Mouse (Mus musculus) embryonic facial prominence, embryonic 11.5 days (tissue): ENCODE data around the gene Ankdd1a. TPM values are rescaled to one million over a fixed set of nuclear protein-coding genes. Genes with fewer than 3 reads are reported as not detected.
A peak's percentile ranks its signal among the peaks of the same experiment; 100 is the strongest.

Experiments
- ATAC-seq: fragments of 200-750 bp; cut with Nextera tagmentation; replicated peaks from 2 replicates; pipeline ENCODE4 v1.8.0; 2017; ENCODE audit warnings: low read depth; ENCODE audit not compliant: insufficient number of reproducible peaks, low FRiP score, low TSS enrichment
- DNase-seq: peaks from one replicate; pipeline ENCODE4 v3.0.0-alpha.2; 2015; ENCODE audit warnings: low spot score
- H3K27ac ChIP-seq: fragments of 300-500 bp; sonication (generic); replicated peaks from 2 replicates; pipeline ENCODE4 v1.5.1; 2014; ENCODE audit warnings: mild to moderate bottlenecking, low read depth, low read length, control low read depth
- H3K27me3 ChIP-seq: fragments of 300-500 bp; sonication (generic); 2 replicates; pipeline ENCODE4 v1.6.1; 2014; ENCODE audit warnings: mild to moderate bottlenecking, low read length, moderate library complexity, mixed read lengths; ENCODE audit not compliant: control insufficient read depth, insufficient read depth
- H3K36me3 ChIP-seq: fragments of 300-500 bp; sonication (generic); replicated peaks from 2 replicates; pipeline ENCODE4 v1.6.1; 2014; ENCODE audit warnings: low read depth, mild to moderate bottlenecking, low read length, moderate library complexity, mixed read lengths; ENCODE audit not compliant: control insufficient read depth, insufficient read depth
- H3K4me1 ChIP-seq: fragments of 300-500 bp; sonication (generic); 2 replicates; pipeline ENCODE4 v1.6.1; 2014; ENCODE audit warnings: low read length, mixed read lengths; ENCODE audit not compliant: control insufficient read depth, insufficient read depth
- H3K4me2 ChIP-seq: fragments of 300-500 bp; sonication (generic); 2 replicates; pipeline ENCODE4 v1.6.1; 2014; ENCODE audit warnings: low read depth, mild to moderate bottlenecking, control low read depth, low read length, moderate library complexity
- H3K4me3 ChIP-seq: fragments of 300-500 bp; sonication (generic); 2 replicates; pipeline ENCODE4 v1.5.1; 2014; ENCODE audit warnings: low read depth, low read length, control low read depth
- H3K9ac ChIP-seq: fragments of 300-500 bp; sonication (generic); replicated peaks from 2 replicates; pipeline ENCODE4 v1.6.1; 2014; ENCODE audit warnings: mild to moderate bottlenecking, control low read depth, low read length
- H3K9me3 ChIP-seq: fragments of 300-500 bp; sonication (generic); replicated peaks from 2 replicates; pipeline ENCODE4 v1.6.1; 2016; ENCODE audit warnings: mild to moderate bottlenecking, low read length, inconsistent platforms, mixed read lengths; ENCODE audit not compliant: control insufficient read depth
- WGBS: fragments of 180-500 bp; shearing (Covaris S2); extraction: QIAGEN DNeasy Blood & Tissue Kit; methylation state at CpG from one replicate; pipeline ENCODE4 v1.1.7; 2014; 5-methylcytosine and 5-hydroxymethylcytosine counted together
- polyA plus RNA-seq: library from polyadenylated mRNA; unstranded; fragments of >200 nt; fragmentation: Nextera tagmentation; extraction: Ambion mirVana; gene quantifications from 2 replicates; pipeline ENCODE4 v1.2.1, GENCODE M21; 2014

Gene Ankdd1a
- polyA plus RNA-seq, 1 experiment from 2014 or later: not detected

GRCm38 (mm10) chr9:65556979-65557378 is 37.0 kb upstream of the Ankdd1a start:
- ATAC-seq: no peak
- H3K36me3 ChIP-seq: no peaks in the 10 kb centered on the region; the same call in 1 of the 2 replicates
- 88% methylated on average over 5 of the region's 5 CpGs for WGBS

DNA sequence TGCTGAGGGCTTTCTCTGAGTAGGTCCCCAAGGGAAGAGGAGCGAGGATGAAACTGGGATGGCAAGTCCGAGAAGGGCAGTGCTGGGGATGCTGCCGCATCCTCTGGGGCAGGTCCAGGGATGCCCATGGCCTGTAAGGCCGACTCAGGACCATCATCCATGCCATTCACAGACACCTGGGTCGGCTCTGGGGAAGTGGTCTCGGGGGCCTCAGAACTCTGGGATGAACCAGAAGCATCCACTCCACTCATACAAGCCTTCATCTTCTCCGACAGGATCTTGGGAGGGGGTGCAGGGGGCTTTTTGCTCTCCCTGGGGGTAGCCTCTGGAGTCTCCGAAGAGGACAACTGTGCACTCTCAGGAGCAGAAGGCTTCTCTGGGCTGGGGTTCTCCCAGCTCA is 36.4 kb upstream of the Ankdd1a start:
- H3K4me3 ChIP-seq: no peak overlapping the region
- H3K4me2 ChIP-seq: no peak overlapping the region
- ATAC-seq (no peak), DNase-seq (no peak)
- no peaks in the 10 kb centered on the region; the same call in 1 of the 2 replicates for H3K36me3 ChIP-seq
- no peak overlapping the region for H3K27ac ChIP-seq
- no peaks in the 10 kb centered on the region for H3K27me3 ChIP-seq
- 96% methylated on average over 8 of the region's 8 CpGs for WGBS
- no peaks in the 10 kb centered on the region for H3K9me3 ChIP-seq
- H3K9ac ChIP-seq: no peak overlapping the region
- H3K4me1 ChIP-seq: peaks cover 4% of the 10 kb centered on the region; the same call in 1 of the 2 replicates

More at GRCm38 (mm10) chr9:65556979-65557378, 37.0 kb upstream of the Ankdd1a start:
- Histone ChIP-seq H3K4me3 (no peak overlapping the region), H3K4me2 (no peak overlapping the region), H3K9me3 (no peaks in the 10 kb centered on the region), H3K9ac (no peak overlapping the region), H3K27ac (no peak overlapping the region), H3K4me1 (peaks cover 4% of the 10 kb centered on the region; the same call in 1 of the 2 replicates), H3K27me3 (no peaks in the 10 kb centered on the region)
- no peak for DNase-seq

DNA sequence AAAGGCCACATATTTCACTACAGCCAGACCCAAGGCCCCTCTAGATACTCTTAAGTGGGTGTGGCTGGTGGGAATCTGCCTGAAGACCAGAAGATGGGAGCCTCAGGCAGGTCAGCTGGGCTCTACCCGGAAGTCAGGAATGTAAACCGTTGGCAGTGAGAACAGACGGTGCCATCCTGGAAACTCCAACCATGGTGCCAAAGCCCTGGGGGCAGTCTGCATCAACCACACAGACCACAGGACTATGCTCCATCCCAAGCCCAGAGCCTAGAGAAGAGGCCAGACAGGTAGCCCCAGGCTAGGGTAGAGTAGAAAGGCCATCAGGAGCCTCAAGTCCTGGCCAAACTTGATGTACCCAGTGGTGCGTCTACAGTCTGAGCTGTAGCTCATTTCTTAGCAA is 35.6 kb upstream of the Ankdd1a start:
- Histone ChIP-seq H3K4me3 (no peak overlapping the region), H3K4me1 (peaks cover 9% of the 10 kb centered on the region; the same call in 1 of the 2 replicates), H3K27me3 (no peaks in the 10 kb centered on the region), H3K9ac (no peak overlapping the region), H3K9me3 (no peaks in the 10 kb centered on the region), H3K36me3 (no peaks in the 10 kb centered on the region; the same call in 1 of the 2 replicates), H3K4me2 (no peak overlapping the region), H3K27ac (0 out of 2 replicates have a peak overlapping the region, but pooled peaks have one; percentile 72)
- DNase-seq (no peak), ATAC-seq (no peak)
- WGBS: 84% methylated on average over 4 of the region's 4 CpGs

DNA sequence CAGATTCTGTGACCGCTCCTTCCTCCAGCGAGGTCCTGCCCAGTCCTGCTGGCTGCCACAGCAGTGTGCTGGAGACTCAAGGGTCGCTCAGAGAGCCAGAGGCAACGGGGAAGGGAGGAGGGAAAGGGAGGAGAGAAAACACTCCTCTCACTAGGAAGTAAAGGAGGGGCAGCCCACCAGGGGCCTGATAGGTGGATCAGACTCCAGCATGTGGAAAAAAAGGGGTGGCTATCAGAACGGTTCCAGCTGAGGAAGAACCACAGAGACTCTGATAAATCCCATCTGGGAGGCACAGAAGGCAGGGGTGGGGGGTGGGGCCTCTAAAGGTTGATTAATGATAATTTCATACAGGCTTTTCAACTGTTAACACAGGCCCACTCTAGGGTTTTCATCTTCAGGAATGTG is 35.0 kb upstream of the Ankdd1a start:
- Histone ChIP-seq H3K27ac (peak overlapping the region; percentile 72; the same call in 1 of the 2 replicates), H3K4me2 (no peak overlapping the region)
- WGBS: 3% methylated on average over 5 of the region's 5 CpGs

GRCm38 (mm10) chr9:65552711-65553110 is 32.7 kb upstream of the Ankdd1a start:
- 98% methylated on average over 2 of the region's 2 CpGs for WGBS
- peaks cover 9% of the 10 kb centered on the region; the same call in 1 of the 2 replicates for H3K4me1 ChIP-seq

More for the DNA sequence above, 35.0 kb upstream of the Ankdd1a start:
- peak; percentile 73 for DNase-seq
- H3K9ac ChIP-seq: 0 out of 2 replicates have a peak overlapping the region, but pooled peaks have one; percentile 18
- peaks cover 9% of the 10 kb centered on the region; the same call in 1 of the 2 replicates for H3K4me1 ChIP-seq
- H3K36me3 ChIP-seq: no peaks in the 10 kb centered on the region; the same call in 1 of the 2 replicates
- no peaks in the 10 kb centered on the region for H3K9me3 ChIP-seq
- H3K27me3 ChIP-seq: no peaks in the 10 kb centered on the region
- no peak overlapping the region for H3K4me3 ChIP-seq
- peak; percentile 73 for ATAC-seq

DNA sequence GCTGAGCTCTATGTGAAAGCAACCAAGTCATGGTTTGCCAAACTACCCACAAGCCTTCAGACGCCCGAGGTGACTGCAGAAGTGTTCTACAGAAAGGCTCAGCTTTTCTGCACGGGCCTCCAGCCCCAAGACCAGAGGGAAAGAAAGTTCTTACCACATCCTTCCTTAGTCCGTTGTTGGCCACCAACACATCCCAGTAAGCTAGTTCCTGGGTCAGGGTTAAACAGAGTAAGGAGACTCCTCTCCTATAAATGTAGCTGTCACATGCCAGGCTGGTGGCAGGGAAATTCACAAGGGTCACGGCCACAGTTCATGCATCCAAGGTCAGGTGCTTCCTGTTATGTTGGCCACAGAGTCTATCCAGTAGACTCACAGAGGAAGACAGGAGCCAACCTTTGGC is 32.1 kb upstream of the Ankdd1a start:
- H3K27ac ChIP-seq: no peak overlapping the region
- no peaks in the 10 kb centered on the region for H3K27me3 ChIP-seq
- no peaks in the 10 kb centered on the region for H3K36me3 ChIP-seq
- H3K4me2 ChIP-seq: no peak overlapping the region
- DNase-seq: no peak
- 88% methylated on average over 5 of the region's 5 CpGs for WGBS
- H3K9me3 ChIP-seq: no peaks in the 10 kb centered on the region
- ATAC-seq: no peak
- no peak overlapping the region for H3K4me3 ChIP-seq
- H3K4me1 ChIP-seq: peaks cover 9% of the 10 kb centered on the region; the same call in 1 of the 2 replicates
- H3K9ac ChIP-seq: no peak overlapping the region

More at GRCm38 (mm10) chr9:65552711-65553110, 32.7 kb upstream of the Ankdd1a start:
- no peak for DNase-seq
- no peak overlapping the region for H3K9ac ChIP-seq
- no peak overlapping the region for H3K4me3 ChIP-seq
- no peaks in the 10 kb centered on the region for H3K9me3 ChIP-seq
- no peaks in the 10 kb centered on the region for H3K36me3 ChIP-seq
- H3K27ac ChIP-seq: no peak overlapping the region
- no peaks in the 10 kb centered on the region for H3K27me3 ChIP-seq
- H3K4me2 ChIP-seq: no peak overlapping the region
- no peak for ATAC-seq

DNA sequence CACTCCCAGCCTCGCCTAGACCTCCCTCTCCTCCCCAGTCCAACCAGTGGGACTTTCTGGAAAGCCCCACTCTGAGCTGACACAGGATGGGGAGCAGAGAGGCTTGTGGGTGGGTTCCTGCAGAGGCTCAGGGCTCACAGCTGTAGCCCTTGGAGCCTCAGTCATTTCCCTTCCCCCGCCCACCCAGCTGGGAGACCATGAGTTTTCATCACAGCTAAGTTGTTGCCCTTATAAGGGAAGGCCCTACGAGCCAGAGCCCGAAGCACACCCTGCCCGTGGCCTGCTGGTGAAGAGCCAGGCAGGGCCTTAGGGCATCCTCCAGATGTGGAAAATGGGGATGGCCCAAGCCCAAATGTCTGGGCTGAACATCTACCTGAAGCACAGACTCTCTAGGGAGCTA is 31.0 kb upstream of the Ankdd1a start:
- H3K4me2 ChIP-seq: no peak overlapping the region
- H3K27me3 ChIP-seq: no peaks in the 10 kb centered on the region
- H3K4me1 ChIP-seq: peaks cover 9% of the 10 kb centered on the region; the same call in 1 of the 2 replicates
- H3K9me3 ChIP-seq: no peaks in the 10 kb centered on the region
- no peak overlapping the region; the same call in 1 of the 2 replicates for H3K9ac ChIP-seq
- no peaks in the 10 kb centered on the region for H3K36me3 ChIP-seq
- peak; percentile 78 for DNase-seq
- WGBS: 19% methylated on average over 5 of the region's 5 CpGs
- peak overlapping the region; percentile 60 for H3K27ac ChIP-seq
- no peak overlapping the region for H3K4me3 ChIP-seq
- ATAC-seq: no peak; the same call in 1 of the 2 replicates

DNA sequence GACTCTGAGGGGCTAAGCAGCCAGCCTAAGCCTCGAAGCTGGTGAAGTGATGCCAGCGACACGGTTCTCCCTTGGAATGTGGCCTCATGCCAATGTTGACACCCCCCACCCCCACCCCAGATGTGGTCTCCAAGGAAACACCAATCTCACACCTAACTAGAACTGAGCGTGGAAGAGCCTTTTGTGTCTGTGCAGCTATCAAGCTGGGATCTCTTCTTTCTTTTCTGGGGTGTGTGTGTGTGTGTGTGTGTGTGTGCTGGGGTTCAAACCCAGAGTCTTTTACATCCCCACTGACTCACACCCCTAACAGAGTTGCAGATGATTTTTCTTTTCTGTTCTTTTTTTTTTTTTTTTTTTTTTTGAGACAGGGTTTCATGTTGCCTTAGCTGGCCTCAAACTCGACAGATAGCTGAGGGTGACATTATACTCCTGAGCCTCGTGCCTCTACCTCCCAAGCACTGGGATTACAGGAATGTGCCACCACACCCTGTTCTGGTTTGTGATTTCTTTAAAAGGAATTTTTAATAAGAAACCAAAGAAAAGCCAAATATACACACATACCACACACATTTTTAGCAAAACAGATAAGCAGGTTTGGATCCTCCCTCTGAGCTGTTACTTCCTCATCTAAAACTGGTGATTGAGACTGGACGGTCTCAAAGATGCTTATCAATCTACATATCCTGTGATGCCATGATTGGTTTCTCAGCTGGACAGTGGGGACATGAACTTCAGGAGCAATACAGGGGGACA is 30.3 kb upstream of the Ankdd1a start:
- 48% methylated on average over 7 of the region's 7 CpGs for WGBS
- Histone ChIP-seq H3K27me3 (no peaks in the 10 kb centered on the region), H3K9me3 (no peaks in the 10 kb centered on the region), H3K9ac (no peak overlapping the region; the same call in 1 of the 2 replicates), H3K4me2 (no peak overlapping the region), H3K4me3 (no peak overlapping the region), H3K36me3 (no peaks in the 10 kb centered on the region), H3K4me1 (peaks cover 9% of the 10 kb centered on the region; the same call in 1 of the 2 replicates), H3K27ac (peak overlapping the region; percentile 60)
- DNase-seq (no peak), ATAC-seq (no peak)
